Mouse (Mus musculus) layer of hippocampus, postnatal 10 days (tissue): ENCODE results near the gene Aar2. TPM values are rescaled to one million over a fixed set of nuclear protein-coding genes. Genes with fewer than 3 reads are reported as not detected.
"Not testable (repeated sequence)": the region's sequence is repeated elsewhere in the genome, so short reads cannot be mapped to it uniquely, and the experiment has no call there.

ENCODE experiments used
- DNase-seq, 2 experiments: peaks; one replicate each; pipeline ENCODE4 v3.0.0; 2021; ENCODE audit warnings: low spot score in 2 of 2
- long read RNA-seq: library from polyadenylated mRNA; stranded (forward); transcript quantifications from one replicate; pipeline ENCODE4 v2.0.0, GENCODE M21; 2023
- total RNA-seq, 2 experiments: library from RNA; stranded (reverse); gene quantifications; 2 replicates each; pipeline ENCODE4 v1.2.3; 2021

Aar2 gene
- 10 to 100 TPM; 30.4 to 33.5 TPM for total RNA-seq
- long read RNA-seq, transcript Aar2-201 (4 exons, 3,427 nt): major isoform, 39 of 48 reads
- long read RNA-seq, partial matches to known transcripts: 3 of 48 reads
- long read RNA-seq, other reads (novel, unspliced or antisense): 6 of 48 reads

DNA sequence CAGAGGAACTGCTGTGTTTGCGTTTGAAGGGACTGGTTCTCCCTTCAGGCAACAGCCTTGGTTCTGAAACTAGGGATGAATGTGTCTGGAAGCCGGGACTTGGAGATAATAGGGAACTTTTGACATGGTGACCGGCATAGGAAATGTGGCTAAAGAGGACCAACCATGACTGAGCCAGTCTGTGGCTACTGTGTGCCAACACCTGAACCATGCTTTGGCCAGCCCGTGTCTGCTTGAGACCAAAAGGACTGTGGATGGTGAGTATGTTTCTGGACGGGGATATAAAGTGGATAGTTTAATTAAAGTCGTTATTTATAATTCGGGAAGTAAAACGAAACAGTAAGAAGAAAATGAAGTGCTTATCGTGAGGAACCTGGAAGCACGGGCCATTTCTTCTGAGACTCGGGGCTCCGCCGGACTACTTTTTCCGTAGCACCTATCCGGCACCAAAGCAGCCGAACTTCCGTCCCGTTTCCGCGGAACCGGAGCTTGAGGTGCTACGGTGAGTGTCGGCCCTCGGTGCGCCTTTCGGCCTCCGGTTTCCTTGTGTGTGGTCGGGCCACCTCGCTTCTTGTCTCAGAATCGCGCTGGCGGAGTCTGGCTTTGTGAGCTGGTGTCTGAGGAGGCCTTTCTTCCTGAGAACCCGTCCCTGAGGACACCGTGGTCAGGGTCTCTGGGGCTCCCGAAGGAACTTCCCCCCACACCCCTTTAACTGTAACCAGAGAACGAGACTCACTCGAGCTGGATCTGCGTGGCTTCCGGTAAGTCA lies at the start of gene Aar2:
Gene Aar2, plus strand, starts transcription at position 462 of the 769 bp plus-strand sequence.
- DNase-seq: peak; percentile 91

DNA sequence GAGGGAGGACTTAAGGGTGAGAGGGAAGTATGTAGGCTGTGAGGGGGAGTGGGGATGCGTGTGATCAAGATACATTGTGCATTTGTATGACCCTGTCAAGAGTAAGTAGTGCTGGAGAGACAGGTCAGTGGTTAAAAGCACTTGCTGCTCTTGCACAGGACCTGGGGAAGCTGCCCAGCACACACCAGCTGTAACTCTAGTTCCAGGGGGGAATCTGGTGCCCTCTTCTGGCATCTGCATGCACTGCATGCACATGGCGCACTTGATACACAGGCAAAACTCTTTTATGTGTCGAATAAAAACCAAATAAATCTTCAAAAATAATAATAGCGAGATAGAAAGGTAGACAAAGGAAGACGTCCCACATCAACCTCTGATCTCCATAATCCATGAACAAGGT lies 49.5 kb upstream of the Aar2 start:
- DNase-seq: peak; percentile 78 to 80

- DNase-seq: no peak
Measured at GRCm38 (mm10) chr2:156501025-156501424, 46.4 kb upstream of the Aar2 start.

GRCm38 (mm10) chr2:156505533-156505932 lies 41.9 kb upstream of the Aar2 start:
- DNase-seq: no peak

- no peak for DNase-seq
Measured at GRCm38 (mm10) chr2:156512028-156512427, 35.4 kb upstream of the Aar2 start.

DNA sequence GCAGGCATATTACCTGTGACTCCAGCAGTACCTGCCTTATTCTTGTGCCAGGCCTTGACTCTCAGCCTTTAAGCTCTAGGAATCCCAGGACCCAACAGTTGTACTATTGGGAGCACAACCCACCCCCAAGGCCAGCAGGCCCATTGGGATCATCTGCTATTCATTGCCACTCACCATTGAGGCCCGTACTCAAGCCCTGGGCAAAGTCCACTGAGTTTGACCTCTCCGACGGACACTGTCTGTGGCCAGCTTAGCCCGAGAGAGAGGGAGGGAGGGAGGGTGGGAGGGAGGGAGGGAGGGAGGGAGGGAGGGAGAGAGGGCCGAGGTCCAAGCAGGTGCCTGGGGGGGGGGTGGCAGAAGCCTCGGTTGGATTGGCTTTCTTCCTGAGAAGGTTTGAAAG lies 34.8 kb upstream of the Aar2 start:
- DNase-seq: no peak

DNA sequence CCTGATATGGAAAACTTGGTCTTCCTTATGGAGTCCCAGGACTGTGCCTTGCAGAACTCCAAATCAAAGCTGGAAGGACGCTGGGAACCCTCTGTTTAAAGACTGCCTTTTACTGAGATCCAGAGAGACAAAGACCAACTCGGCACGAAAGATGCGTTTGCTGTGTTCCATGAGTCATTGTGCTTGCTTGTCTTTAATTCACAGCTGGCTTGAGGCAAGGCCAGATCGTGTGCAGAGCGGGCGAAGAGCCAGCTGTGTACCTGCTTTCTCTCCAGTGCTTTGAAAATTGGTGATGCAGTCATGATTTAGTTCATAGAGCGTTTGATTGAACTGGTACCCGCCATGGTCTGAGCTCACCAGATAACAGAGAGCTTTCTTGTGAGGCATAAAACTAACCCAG lies 32.3 kb upstream of the Aar2 start:
- DNase-seq: no peak

DNA sequence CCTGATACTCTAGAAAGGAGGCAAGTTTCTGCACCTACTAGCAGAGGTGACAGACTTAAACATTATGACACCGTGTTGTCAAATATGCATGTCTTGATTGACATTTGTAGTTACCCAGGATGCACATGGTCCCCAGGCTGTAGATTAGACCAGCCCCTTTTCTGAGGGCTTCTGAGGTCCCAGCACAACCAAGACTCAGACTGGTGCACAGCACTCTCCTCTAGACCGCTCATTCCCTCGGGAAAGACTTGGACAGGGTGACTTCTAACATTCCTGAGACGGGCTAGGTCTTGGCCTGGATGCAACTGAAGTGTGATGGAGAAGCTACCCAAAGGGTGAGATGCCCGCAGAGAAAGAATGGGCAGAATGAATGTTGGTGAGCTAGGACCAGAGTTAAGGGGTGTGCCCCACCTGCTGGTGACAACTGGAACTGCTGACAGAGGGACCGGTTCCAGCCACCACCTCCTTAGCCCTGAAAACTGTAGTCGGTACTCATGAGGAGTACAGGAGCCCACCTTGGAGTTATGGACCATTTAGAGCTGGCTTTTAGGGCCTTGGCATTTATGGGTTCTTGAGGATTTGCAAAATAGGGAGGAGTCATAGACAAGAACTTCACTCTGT lies 31.7 kb upstream of the Aar2 start:
- DNase-seq: peak; percentile 89 to 91

- not testable (repeated sequence) for DNase-seq
Measured at GRCm38 (mm10) chr2:156516678-156517077, 30.7 kb upstream of the Aar2 start.

DNA sequence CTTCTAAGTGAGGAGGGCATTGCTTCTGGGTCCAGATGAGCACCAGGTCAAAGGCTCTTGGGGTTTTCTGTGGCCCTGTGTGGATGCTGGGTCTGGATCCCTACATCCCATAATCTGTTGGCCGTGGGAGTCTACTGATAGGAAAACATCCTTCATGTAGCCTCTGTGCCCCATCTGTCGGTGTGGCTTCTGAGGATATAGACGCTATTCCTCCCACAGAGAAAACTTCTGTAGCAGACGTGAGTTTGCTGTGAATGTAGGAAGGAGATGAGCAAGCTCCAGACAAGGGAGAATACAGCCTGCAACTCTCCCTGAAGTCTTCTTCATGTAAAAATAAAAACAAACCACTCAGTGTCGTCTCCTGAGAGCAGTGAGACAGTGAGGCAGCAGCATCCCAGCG lies 29.1 kb upstream of the Aar2 start:
- DNase-seq: no peak

DNA sequence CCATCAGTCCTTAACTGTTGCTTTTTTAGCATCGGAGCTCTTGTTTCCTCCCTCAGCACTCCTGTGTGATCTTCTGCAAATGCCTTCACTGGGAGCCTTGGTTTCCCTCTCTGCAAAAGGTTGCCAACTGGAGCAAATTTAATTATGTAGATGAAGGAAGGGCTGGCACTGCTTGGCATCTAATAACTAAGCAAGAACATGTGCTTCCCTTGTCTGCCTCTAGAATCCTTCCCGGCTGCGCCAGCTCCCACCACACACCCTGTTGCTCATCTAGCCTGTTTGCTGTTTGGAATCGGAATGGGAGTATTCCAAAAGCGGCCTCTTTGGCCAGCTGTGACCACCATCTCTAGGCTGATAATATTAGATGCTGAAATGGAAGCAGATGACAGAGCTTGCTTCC lies 27.8 kb upstream of the Aar2 start:
- DNase-seq: no peak

- no peak for DNase-seq
Measured at GRCm38 (mm10) chr2:156522994-156523393, 24.4 kb upstream of the Aar2 start.

DNA sequence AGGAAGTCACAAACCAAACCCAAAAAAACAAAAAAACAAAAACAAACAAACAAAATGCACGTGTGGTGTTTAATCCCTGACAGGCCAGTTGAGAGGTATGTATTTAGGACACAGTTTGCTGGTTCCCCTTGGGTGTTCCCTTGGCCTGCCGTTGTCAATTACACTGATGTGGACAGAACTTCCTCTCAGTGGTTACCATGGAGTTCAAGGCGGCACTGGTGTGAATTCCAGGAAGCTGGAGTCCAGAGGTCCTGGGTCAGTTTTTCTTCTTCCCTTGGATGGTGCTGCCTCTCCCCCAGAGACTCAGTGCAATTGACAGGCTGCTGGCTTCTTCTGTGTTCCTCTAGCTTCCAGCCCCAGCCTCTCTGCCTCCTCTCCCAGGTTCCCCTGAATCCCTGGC lies 23.3 kb upstream of the Aar2 start:
- no peak for DNase-seq

DNA sequence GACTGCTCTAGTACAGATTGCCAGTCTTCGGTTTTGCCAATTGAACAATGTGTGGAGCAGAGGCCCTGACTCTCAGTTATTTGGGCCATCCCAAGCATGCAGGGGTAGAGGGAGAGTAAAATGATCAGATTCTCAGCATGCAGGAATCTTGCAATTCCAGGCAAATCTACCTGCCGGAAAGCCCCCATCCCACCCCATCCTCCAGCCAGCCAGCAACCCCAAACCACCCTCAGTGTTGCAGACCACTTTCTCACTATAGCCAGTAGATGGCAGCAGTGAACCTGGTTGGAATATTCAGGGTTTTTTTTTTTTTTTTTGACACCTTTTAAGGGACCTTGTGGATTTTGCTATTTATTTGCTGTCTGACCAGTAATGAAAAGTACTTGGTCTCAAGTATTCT lies 17.7 kb upstream of the Aar2 start:
- DNase-seq: peak in 1 of 2 experiments; percentile 41

- DNase-seq: no peak
Measured at GRCm38 (mm10) chr2:156533160-156533559, 14.2 kb upstream of the Aar2 start.

GRCm38 (mm10) chr2:156538817-156539555 lies 8.4 kb upstream of the Aar2 start:
- no peak for DNase-seq

DNA sequence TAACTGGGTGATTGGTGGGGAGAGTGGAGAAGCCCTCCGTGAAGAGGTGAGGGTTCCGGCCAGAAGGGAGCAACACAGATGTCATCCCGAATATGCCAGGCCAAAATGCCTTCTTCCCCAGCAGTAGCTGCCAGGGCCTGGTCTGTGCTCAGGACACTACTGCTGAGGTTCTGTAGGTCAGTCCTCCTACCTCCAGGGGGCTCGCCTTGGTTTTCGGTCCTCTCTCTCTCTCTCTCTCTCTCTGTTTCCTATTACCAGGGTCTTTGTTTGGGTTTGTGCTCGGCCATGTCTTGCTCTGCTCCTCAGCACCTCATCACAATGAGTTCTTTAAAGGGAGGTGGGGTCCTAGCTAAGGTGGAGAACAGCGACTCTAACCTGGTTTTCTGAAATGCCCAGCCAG lies 6.4 kb upstream of the Aar2 start:
- no peak for DNase-seq

DNA sequence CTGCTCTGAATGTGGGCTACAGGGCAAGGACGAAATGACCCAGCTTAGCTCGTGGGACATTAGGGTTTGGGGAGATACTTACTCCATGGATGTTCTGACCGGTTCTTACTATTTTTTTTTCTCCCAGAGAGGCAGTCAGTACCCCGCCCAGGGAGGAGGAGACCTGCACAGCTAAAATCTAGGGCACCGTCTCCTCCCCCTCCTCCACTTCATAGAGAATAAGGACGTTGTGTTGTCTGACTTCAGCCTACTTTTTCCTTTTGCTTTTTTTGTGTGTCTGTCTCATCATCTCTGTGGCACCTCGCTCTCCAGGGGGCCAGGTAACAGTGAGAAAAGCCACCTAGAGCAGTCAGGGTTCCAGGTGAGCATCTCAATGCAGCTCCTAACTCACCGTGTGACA lies 5.0 kb upstream of the Aar2 start:
- DNase-seq: no peak

GRCm38 (mm10) chr2:156543804-156544203 lies 3.6 kb upstream of the Aar2 start:
- no peak for DNase-seq

DNA sequence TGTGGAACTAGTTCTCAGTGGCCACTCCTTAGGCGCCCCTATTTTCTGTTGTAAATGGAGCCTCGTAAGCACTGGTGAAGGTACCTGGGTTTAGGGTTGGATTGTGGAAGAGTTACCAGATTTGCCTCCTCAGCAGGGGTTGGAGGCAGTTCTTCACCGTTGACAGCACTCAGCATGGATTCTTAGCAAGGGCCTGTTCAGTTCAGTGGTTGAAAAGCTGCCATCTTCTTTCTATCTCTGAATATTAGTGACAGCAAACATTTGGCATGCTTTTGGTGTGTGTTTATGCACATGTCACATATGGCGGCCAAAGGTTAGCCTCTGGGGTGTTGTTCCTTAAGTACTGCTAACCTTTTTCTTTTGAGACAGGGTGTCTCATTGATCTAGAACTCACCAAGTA lies 5.0 kb downstream of the Aar2 start:
- no peak for DNase-seq

DNA sequence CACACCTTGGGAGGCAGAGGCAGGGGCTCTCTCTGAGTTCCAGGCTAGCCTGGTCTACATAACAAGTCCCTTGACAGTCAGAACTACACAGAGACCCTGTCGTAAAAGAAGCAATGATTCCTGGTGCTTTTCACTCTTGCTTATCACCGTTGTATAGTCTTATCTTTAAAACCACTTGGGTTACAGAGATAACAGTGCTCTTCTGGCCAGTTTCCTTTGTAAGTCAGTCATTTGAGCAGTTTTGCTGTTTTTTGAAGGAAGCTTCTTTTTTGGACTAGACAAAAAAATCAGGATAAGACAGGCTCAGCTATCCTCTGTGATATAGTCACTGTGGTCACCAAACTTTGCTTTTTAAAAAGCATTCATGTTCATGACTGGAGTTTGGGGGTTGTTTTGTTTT lies 14.4 kb downstream of the Aar2 start:
- no peak for DNase-seq

DNA sequence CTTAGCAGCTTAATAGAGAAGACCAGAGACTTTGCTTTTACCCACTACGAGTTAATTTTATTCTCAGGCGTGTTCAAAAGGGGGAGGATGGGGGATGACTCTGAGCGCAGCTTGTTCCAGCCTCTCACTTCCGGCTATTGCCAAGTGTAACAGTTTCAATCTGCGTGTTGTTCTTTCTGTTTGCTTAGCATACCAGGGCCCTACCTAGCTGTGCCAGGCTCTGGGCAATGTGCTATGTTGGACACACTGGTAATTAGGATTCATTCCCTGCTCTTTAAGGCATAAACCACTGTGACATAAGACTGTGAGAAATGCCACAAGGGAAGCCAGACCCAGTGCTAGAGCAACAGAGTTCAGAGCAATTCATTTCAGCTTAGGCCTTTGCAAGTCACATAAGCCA lies 16.2 kb downstream of the Aar2 start:
- DNase-seq: peak in 1 of 2 experiments; percentile 51
